Mouse (Mus musculus) lung, embryonic 16.5 days (tissue): Measurements from ENCODE around the gene Ethe1. TPM values are rescaled to one million over a fixed set of nuclear protein-coding genes. Genes with fewer than 3 reads are reported as not detected.
A peak's percentile ranks its signal among the peaks of the same experiment; 100 is the strongest.

Experiments
- ATAC-seq: fragments of 200-750 bp; cut with Nextera tagmentation; 2 replicates; pipeline ENCODE4 v1.8.0; 2017; ENCODE audit warnings: low read depth, mild to moderate bottlenecking, moderate library complexity
- H3K27ac ChIP-seq: fragments of 300-500 bp; sonication (generic); 2 replicates; pipeline ENCODE4 v1.5.1; 2014; ENCODE audit warnings: mild to moderate bottlenecking, control low read depth, low read length
- H3K27me3 ChIP-seq: fragments of 300-500 bp; sonication (generic); 2 replicates; pipeline ENCODE4 v1.6.1; 2014; ENCODE audit warnings: low read depth, low read length, mixed read lengths; ENCODE audit not compliant: control insufficient read depth, insufficient read depth
- H3K36me3 ChIP-seq: fragments of 300-500 bp; sonication (generic); 2 replicates; pipeline ENCODE4 v1.6.1; 2014; ENCODE audit warnings: low read length; ENCODE audit not compliant: control insufficient read depth, insufficient read depth
- H3K4me1 ChIP-seq: fragments of 300-500 bp; sonication (generic); replicated peaks from 2 replicates; pipeline ENCODE4 v1.6.1; 2014; ENCODE audit warnings: low read length, mixed read lengths; ENCODE audit not compliant: control insufficient read depth, insufficient read depth
- H3K4me2 ChIP-seq: fragments of 300-500 bp; sonication (generic); 2 replicates; pipeline ENCODE4 v1.6.1; 2014; ENCODE audit warnings: low read depth, low read length, control low read depth
- H3K4me3 ChIP-seq: fragments of 300-500 bp; sonication (generic); 2 replicates; pipeline ENCODE4 v1.5.1; 2014; ENCODE audit warnings: mild to moderate bottlenecking, low read length, control low read depth
- H3K9ac ChIP-seq: fragments of 300-500 bp; sonication (generic); 2 replicates; pipeline ENCODE4 v1.6.1; 2014; ENCODE audit warnings: low read length, control low read depth
- H3K9me3 ChIP-seq: fragments of 300-500 bp; sonication (generic); 2 replicates; pipeline ENCODE4 v1.6.1; 2016; ENCODE audit warnings: low read length; ENCODE audit not compliant: control insufficient read depth
- WGBS: fragments of 180-500 bp; shearing (Covaris S2); extraction: QIAGEN DNeasy Blood & Tissue Kit; methylation state at CpG from one replicate; pipeline ENCODE4 v1.1.7; 2014; 5-methylcytosine and 5-hydroxymethylcytosine counted together
- polyA plus RNA-seq: library from polyadenylated mRNA; unstranded; fragments of >200 nt; fragmentation: Nextera tagmentation; extraction: Ambion mirVana; gene quantifications from 2 replicates; pipeline ENCODE4 v1.2.1, GENCODE M21; 2015

Gene Ethe1
- polyA plus RNA-seq, 1 experiment from 2014 or later, result 22.4 TPM

DNA sequence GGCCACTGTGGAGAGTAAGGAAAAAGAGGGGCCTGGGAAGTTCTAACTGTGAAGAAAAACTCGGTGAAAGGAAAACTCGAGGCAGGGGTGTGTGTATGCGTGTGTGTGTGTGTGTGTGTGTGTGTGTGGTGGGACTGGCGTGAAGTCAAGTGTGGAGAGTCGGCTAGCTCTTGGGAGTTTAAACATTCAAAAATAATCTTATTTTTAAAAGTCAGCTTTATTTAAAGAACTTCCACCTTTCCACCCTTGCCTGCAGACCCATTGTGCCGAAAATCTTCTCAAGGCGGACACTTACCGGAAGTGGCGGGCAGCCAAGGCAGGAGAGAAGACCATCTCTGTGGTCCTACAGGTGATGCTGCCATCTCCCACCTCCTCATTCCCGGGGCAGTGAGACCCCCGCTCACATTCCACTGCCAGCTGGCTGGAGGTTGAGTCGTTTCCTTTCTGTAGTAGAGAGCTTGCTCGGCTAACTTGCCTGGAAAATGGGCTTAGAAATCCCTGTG lies 39.8 kb upstream of the Ethe1 start:
- H3K9me3 ChIP-seq, result no peaks in the 10 kb centered on the region
- 12% methylated on average over 13 of the region's 13 CpGs for WGBS
- peaks cover 7% of the 10 kb centered on the region for H3K4me1 ChIP-seq
- H3K27ac ChIP-seq, result no peak overlapping the region
- peak overlapping the region; percentile 74 for H3K4me2 ChIP-seq
- no peak for ATAC-seq
- H3K9ac ChIP-seq, result peak overlapping the region; percentile 87
- no peaks in the 10 kb centered on the region for H3K27me3 ChIP-seq
- peaks cover 12% of the 10 kb centered on the region for H3K36me3 ChIP-seq
- H3K4me3 ChIP-seq, result peak overlapping the region; percentile 84

DNA sequence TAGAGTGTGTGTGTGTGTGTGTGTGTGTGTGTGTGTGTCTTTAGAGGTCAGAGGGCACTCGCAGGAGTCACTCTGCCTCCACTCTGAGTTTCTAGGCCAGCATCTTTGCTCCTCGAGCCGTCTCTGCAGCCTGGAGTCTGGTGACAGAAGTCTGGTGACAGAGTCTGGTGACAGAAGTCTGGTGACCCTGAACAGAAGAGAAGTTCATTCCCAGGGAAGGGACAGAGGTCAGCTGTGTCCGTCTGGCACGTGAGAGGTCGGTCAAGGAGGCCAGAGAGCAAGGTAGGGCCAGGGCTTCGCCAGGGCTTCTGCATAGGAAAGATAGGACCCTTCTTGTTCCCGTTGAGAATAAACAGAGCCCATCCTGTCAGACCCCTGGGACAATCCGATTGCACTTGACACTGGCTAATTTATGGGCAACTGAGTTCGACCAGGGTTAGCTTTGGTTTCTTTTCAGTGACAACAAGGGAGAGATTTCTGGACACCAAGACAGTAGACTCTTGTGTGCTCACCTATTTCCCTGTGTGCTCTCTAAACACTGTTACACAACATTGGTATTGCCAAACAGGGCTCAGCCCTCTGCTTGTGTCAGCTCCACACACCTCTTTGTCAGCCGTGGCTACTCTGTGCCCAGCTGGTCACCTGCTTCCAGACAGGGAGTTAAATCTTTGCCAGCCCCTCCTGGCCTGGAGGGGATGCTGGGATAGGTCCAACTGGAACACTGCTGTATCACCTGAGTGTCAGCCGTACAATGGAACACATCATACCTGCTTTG lies 35.2 kb upstream of the Ethe1 start:
- Histone ChIP-seq H3K4me3 (no peak overlapping the region), H3K27me3 (no peaks in the 10 kb centered on the region), H3K4me1 (peaks cover 7% of the 10 kb centered on the region), H3K9me3 (no peaks in the 10 kb centered on the region), H3K4me2 (no peak overlapping the region), H3K36me3 (peaks cover 20% of the 10 kb centered on the region), H3K9ac (no peak overlapping the region), H3K27ac (no peak overlapping the region)
- 84% methylated on average over 12 of the region's 12 CpGs for WGBS
- no peak for ATAC-seq

DNA sequence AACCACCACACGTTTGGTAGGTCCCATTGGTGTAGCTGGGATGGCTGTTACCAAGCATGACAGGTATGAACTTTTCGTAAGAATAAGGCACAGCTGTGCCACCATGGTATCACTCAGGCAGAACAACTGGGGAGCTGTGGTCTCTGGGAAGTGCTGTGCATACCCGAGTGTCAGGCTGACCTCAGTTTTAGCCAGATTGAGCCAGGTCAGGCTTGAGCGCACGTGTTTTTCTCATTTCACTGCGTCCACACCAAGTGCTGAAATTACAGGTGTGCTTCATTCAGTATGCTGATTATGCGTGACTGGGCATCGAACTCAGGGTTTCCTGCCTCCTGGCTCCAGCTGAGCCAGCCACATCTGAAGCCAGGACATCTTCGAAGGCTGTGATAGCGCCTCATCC lies 31.6 kb upstream of the Ethe1 start:
- no peak overlapping the region for H3K9ac ChIP-seq
- peaks cover 21% of the 10 kb centered on the region for H3K36me3 ChIP-seq
- H3K4me1 ChIP-seq, result no peaks in the 10 kb centered on the region
- H3K27ac ChIP-seq, result no peak overlapping the region
- H3K9me3 ChIP-seq, result no peaks in the 10 kb centered on the region
- no peak for ATAC-seq
- 93% methylated on average over 10 of the region's 10 CpGs for WGBS
- no peak overlapping the region for H3K4me2 ChIP-seq
- no peaks in the 10 kb centered on the region for H3K27me3 ChIP-seq
- H3K4me3 ChIP-seq, result no peak overlapping the region

DNA sequence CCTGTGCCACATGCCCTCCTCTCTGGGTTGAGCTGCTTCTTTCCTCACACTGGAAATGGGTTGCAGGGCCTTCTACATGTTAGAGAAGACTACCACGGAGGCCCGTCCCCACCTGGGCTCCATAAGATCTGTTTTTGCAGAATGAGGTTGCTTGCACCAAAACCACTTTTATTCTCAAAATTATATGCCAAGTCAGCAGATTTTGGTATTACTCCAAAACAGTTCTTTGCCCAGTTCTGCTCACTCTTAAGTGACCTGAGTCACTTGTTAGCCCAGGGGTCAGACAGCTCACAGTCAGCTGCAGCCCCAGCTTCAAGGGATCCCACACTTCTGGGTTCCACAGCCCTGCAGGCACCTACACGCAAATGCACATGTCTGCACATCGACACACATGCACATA lies 25.9 kb upstream of the Ethe1 start:
- peaks cover 12% of the 10 kb centered on the region for H3K36me3 ChIP-seq
- H3K4me1 ChIP-seq, result no peaks in the 10 kb centered on the region
- 85% methylated on average over 4 of the region's 4 CpGs for WGBS
- no peaks in the 10 kb centered on the region for H3K9me3 ChIP-seq
- no peak for ATAC-seq
- no peak overlapping the region for H3K4me3 ChIP-seq
- H3K27me3 ChIP-seq, result no peaks in the 10 kb centered on the region
- H3K9ac ChIP-seq, result no peak overlapping the region
- H3K4me2 ChIP-seq, result no peak overlapping the region
- H3K27ac ChIP-seq, result no peak overlapping the region

DNA sequence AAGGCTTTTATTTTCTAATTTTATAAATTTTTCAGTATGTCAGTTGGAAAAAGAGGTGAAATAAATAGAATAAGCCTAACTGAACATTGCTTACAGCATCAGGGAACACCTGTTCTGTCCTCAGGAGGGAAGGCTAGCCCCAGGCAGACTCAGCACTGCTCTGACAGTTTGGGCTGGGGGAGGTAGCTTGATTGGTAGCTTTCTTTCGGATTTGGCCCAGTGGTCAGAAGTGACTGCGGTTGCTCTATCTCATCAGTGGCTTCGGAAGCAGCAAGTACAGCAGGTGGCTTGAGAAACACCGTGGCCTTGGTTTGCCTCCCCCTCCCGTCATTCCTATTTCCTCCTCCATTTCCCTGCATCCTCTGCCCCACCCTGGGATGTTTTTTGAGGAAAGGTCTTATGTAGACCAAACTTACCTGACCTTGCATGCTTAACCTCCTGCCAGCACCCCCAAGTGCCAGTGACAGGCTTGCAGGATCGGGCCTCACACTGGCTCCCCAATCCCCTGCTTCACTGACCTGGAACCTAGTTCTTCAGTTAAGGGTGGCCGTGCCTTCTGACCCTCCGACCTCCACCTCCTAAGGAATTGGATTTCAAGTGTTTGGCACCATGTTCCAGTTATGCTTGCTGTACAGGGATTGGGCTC lies 24.0 kb upstream of the Ethe1 start:
- ATAC-seq, result no peak
- Histone ChIP-seq H3K27me3 (no peaks in the 10 kb centered on the region), H3K36me3 (peaks cover 24% of the 10 kb centered on the region), H3K4me2 (no peak overlapping the region), H3K9ac (no peak overlapping the region), H3K9me3 (no peaks in the 10 kb centered on the region), H3K4me1 (no peaks in the 10 kb centered on the region), H3K27ac (no peak overlapping the region), H3K4me3 (no peak overlapping the region)
- WGBS, result 91% methylated on average over 8 of the region's 8 CpGs

DNA sequence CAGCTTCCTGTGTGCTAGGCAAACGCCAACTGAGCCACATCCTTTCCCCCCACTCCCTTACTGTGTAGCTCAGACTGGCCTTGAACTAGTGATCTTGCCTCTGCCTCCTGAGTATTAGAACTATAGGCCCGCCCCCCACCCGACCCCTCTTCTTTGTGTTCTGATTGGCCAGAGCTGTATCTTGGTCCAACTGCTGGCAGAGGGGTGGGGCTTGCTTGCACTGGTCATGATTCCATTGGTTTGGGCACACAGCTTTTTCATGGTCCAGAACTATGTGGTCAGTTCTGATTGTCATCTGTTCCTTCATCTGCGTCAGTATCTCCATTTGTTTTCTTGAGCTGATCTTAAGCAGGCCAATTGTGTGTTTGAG lies 23.5 kb upstream of the Ethe1 start:
- no peak for ATAC-seq
- Histone ChIP-seq H3K9me3 (no peaks in the 10 kb centered on the region), H3K36me3 (peaks cover 24% of the 10 kb centered on the region), H3K27ac (no peak overlapping the region), H3K4me1 (no peaks in the 10 kb centered on the region), H3K4me2 (no peak overlapping the region), H3K4me3 (no peak overlapping the region), H3K27me3 (no peaks in the 10 kb centered on the region), H3K9ac (no peak overlapping the region)
- 83% methylated on average over 4 of the region's 4 CpGs for WGBS

DNA sequence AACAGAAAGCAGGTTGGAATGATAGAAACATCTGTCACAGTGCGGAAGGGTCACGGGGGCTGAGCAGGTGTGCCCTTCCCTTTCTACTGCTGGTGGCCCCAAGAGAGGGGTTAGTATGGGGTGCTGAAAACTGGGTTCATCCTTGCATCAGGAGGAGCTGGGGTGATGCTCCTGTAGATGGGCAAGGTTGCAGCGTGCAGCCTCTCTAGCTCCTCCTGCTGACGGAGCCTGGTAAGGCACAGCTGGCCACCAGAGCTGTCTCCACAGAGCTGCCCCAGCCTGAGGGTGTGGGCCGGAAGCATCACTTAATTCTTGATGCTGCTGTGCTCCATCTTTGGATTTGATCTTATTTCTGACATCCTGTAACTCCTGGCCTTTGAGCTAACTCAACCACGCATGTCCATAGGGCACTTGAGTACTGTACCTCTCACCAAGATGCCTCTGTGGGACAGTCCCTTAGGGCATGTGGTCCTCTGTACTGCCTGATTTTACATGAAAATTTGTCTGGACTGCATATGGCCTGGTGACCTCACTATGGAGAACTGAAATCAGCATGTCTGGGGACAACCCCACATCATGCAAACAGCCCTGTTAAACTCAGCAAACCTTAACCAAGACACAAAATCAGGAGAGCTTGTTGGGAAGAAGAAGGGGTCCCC lies 22.6 kb upstream of the Ethe1 start:
- no peak overlapping the region for H3K9ac ChIP-seq
- no peaks in the 10 kb centered on the region for H3K4me1 ChIP-seq
- H3K36me3 ChIP-seq, result peaks cover 24% of the 10 kb centered on the region
- ATAC-seq, result peak; percentile 48; the same call in 1 of the 2 replicates
- H3K27me3 ChIP-seq, result no peaks in the 10 kb centered on the region
- H3K4me2 ChIP-seq, result no peak overlapping the region
- no peak overlapping the region for H3K4me3 ChIP-seq
- no peak overlapping the region for H3K27ac ChIP-seq
- WGBS, result 63% methylated on average over 6 of the region's 6 CpGs
- H3K9me3 ChIP-seq, result no peaks in the 10 kb centered on the region

DNA sequence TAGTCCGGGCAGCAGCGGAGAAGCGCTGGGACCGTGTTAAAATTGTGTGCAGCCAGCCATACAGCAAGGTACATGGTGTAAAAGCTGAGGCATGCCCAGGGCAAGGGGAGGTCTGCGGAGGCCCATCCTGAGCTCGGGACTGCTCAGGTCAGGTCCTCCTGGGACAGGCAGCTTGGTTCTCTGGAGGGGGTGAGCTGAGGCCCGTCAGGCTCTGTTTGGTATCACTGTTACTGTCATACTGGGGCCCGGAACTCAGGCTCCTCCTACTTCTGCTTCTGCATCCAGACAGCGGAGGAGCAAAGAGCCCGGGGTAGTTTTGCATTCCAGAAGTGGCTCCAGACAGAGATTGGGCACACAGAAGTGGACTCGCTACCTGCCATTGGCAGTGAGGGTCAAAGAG lies 21.7 kb upstream of the Ethe1 start:
- H3K36me3 ChIP-seq, result peaks cover 22% of the 10 kb centered on the region
- no peaks in the 10 kb centered on the region for H3K4me1 ChIP-seq
- no peak overlapping the region for H3K4me2 ChIP-seq
- no peaks in the 10 kb centered on the region for H3K9me3 ChIP-seq
- H3K27ac ChIP-seq, result no peak overlapping the region
- ATAC-seq, result no peak
- H3K27me3 ChIP-seq, result no peaks in the 10 kb centered on the region
- no peak overlapping the region for H3K9ac ChIP-seq
- 84% methylated on average over 11 of the region's 11 CpGs for WGBS
- no peak overlapping the region for H3K4me3 ChIP-seq

DNA sequence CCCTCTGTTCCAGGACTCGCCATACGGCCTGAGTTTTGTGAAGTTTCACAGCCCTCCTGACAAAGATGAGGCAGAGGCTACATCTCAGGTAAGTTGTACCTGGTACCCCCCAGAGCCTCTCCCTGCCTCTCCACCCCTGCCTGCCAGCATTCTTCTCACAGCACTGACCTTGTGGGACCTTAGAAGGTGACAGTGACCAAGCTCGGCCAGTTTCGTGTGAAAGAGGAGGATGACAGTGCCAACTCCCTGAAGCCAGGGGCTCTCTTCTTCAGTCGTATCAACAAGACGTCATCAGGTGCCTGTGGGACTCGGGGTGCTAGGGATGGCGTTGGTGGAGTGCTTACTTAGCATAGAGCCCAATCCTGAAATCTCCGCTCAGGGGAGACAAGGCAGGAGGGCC lies 21.1 kb upstream of the Ethe1 start:
- H3K4me1 ChIP-seq, result no peaks in the 10 kb centered on the region
- H3K9ac ChIP-seq, result no peak overlapping the region
- no peak overlapping the region for H3K27ac ChIP-seq
- H3K9me3 ChIP-seq, result no peaks in the 10 kb centered on the region
- ATAC-seq, result no peak
- 90% methylated on average over 9 of the region's 9 CpGs for WGBS
- H3K4me3 ChIP-seq, result no peak overlapping the region
- no peak overlapping the region for H3K4me2 ChIP-seq
- peaks cover 22% of the 10 kb centered on the region for H3K36me3 ChIP-seq
- no peaks in the 10 kb centered on the region for H3K27me3 ChIP-seq
